Mouse (Mus musculus) C2C12 (cell line): ENCODE data around the gene Smg1. TPM values are rescaled to one million over a fixed set of nuclear protein-coding genes. Genes with fewer than 3 reads are reported as not detected.

Experiments
- H3K27me3 ChIP-seq: one replicate; pipeline ENCODE4 v1.6.1; 2011; ENCODE audit not compliant: control insufficient read depth, insufficient read depth, insufficient read length
- H3K36me3 ChIP-seq: one replicate; pipeline ENCODE4 v1.6.1; 2011; ENCODE audit not compliant: control insufficient read depth, insufficient read depth
- H3K4me3 ChIP-seq: one replicate; pipeline ENCODE4 v1.5.1; 2011; ENCODE audit warnings: mild to moderate bottlenecking, control low read depth; ENCODE audit not compliant: poor library complexity, insufficient read depth, severe bottlenecking
- H3K79me2 ChIP-seq: one replicate; pipeline ENCODE4 v1.6.1; 2011; ENCODE audit not compliant: control insufficient read depth, insufficient read depth
- H3K79me3 ChIP-seq: one replicate; pipeline ENCODE4 v1.6.1; 2011; ENCODE audit warnings: low read depth, control low read depth
- H3ac ChIP-seq: one replicate; pipeline ENCODE3; 2011; ENCODE audit warnings: low read depth; ENCODE audit not compliant: control insufficient read depth, insufficient read length
- CEBPB ChIP-seq: IDR thresholded peaks from one replicate; pipeline ENCODE4 v1.6.1; 2011; ENCODE audit warnings: low read depth, mild to moderate bottlenecking, control low read depth, moderate library complexity
- CTCF ChIP-seq: IDR thresholded peaks from one replicate; pipeline ENCODE4 v1.5.1; 2011; ENCODE audit not compliant: control insufficient read depth, insufficient read depth, insufficient read length
- FOSL1 ChIP-seq: IDR thresholded peaks from one replicate; pipeline ENCODE4 v1.8.0; 2011; ENCODE audit warnings: mild to moderate bottlenecking, low read length; ENCODE audit not compliant: poor library complexity, insufficient read depth, severe bottlenecking
- MAX ChIP-seq: IDR thresholded peaks from one replicate; pipeline ENCODE4 v1.6.1; 2011; ENCODE audit warnings: mild to moderate bottlenecking, control low read depth
- MYOD1 ChIP-seq: IDR thresholded peaks from one replicate; pipeline ENCODE4 v1.6.1; 2011; ENCODE audit warnings: low read depth; ENCODE audit not compliant: control insufficient read depth, insufficient read length
- MYOG ChIP-seq: IDR thresholded peaks from one replicate; pipeline ENCODE4 v1.6.1; 2011; ENCODE audit not compliant: control insufficient read depth, insufficient read length; ENCODE audit errors: extremely low read depth
- USF1 ChIP-seq: IDR thresholded peaks from one replicate; pipeline ENCODE4 v1.6.1; 2011; ENCODE audit warnings: low read depth, mild to moderate bottlenecking, control low read depth, moderate library complexity
- polyA plus RNA-seq: library from polyadenylated mRNA; unstranded; fragments of >200 nt; fragmentation: generic; extraction: Trizol; gene quantifications from one replicate; pipeline ENCODE4 v1.2.1, GENCODE M21; 2012; ENCODE audit warnings: missing spikeins

The Smg1 gene
- polyA plus RNA-seq, 1 experiment = 9.3 TPM

GRCm38 (mm10) chr7:118129430-118130041 is 113.9 kb downstream of the Smg1 start, which contains the start of gene Arl6ip1:
Arl6ip1 (minus strand) TSS chr7:118129662.
- Histone ChIP-seq H3K79me2 (peaks cover 44% of the 10 kb centered on the region), H3K36me3 (peaks cover 14% of the 10 kb centered on the region), H3K79me3 (peaks cover 35% of the 10 kb centered on the region), H3K27me3 (no peaks in the 10 kb centered on the region), H3ac (peak within 1 kb of the TSS; percentile 78), H3K4me3 (peak within 1 kb of the TSS; percentile 63)
- TF ChIP-seq CTCF = no peak
- no peak for TF ChIP-seq MYOD1
- no peak for TF ChIP-seq MYOG
- no peak for TF ChIP-seq MAX
- no peak for TF ChIP-seq USF1
- no peak for TF ChIP-seq FOSL1
- no peak for TF ChIP-seq CEBPB

GRCm38 (mm10) chr7:118128925-118129429 is 114.5 kb downstream of the Smg1 start:
- no peaks in the 10 kb centered on the region for H3K27me3 ChIP-seq
- H3K4me3 ChIP-seq = peak overlapping the region; percentile 63
- H3K79me3 ChIP-seq = peaks cover 40% of the 10 kb centered on the region
- H3ac ChIP-seq = peak overlapping the region; percentile 78
- H3K79me2 ChIP-seq = peaks cover 49% of the 10 kb centered on the region
- peaks cover 14% of the 10 kb centered on the region for H3K36me3 ChIP-seq
- no peak for TF ChIP-seq USF1
- TF ChIP-seq MAX = no peak
- no peak for TF ChIP-seq MYOD1
- no peak for TF ChIP-seq CEBPB
- no peak for TF ChIP-seq CTCF
- no peak for TF ChIP-seq MYOG
- TF ChIP-seq FOSL1 = no peak

GRCm38 (mm10) chr7:118126219-118126875 is 117.1 kb downstream of the Smg1 start:
- peaks cover 31% of the 10 kb centered on the region for H3K36me3 ChIP-seq
- TF ChIP-seq MAX (no peak), FOSL1 (no peak), MYOD1 (no peak)

GRCm38 (mm10) chr7:118125736-118126135 is 117.7 kb downstream of the Smg1 start:
- Histone ChIP-seq H3K79me2 (peaks cover 74% of the 10 kb centered on the region), H3ac (no peak overlapping the region), H3K79me3 (peaks cover 53% of the 10 kb centered on the region), H3K27me3 (no peaks in the 10 kb centered on the region), H3K4me3 (no peak overlapping the region), H3K36me3 (peaks cover 35% of the 10 kb centered on the region)
- TF ChIP-seq CEBPB (no peak), MAX (no peak), MYOG (no peak), MYOD1 (no peak), USF1 (no peak), FOSL1 (no peak), CTCF (no peak)

More at GRCm38 (mm10) chr7:118126219-118126875, 117.1 kb downstream of the Smg1 start:
- Histone ChIP-seq H3K4me3 (no peak overlapping the region), H3ac (no peak overlapping the region), H3K79me2 (peaks cover 74% of the 10 kb centered on the region), H3K79me3 (peaks cover 53% of the 10 kb centered on the region), H3K27me3 (no peaks in the 10 kb centered on the region)

GRCm38 (mm10) chr7:118123512-118124411 is 119.7 kb downstream of the Smg1 start:
- Histone ChIP-seq H3ac (no peak overlapping the region), H3K4me3 (no peak overlapping the region), H3K36me3 (peaks cover 55% of the 10 kb centered on the region), H3K79me2 (peaks cover 68% of the 10 kb centered on the region), H3K27me3 (no peaks in the 10 kb centered on the region), H3K79me3 (peaks cover 49% of the 10 kb centered on the region)
- no peak for TF ChIP-seq MYOD1
